Mouse (Mus musculus): ENCODE measurements around the gene Dlx5. TPM values are rescaled to one million over a fixed set of nuclear protein-coding genes. Genes with fewer than 3 reads are reported as not detected.

Dlx5 gene
- 1.0 and 1.3 TPM in 2 replicates for polyA plus RNA-seq (2015; fragmentation: Nextera tagmentation; extraction: Ambion mirVana)

GRCm38 (mm10) chr6:6881638-6882190 lies at the start of gene Dlx5:
Gene Dlx5 (minus strand): TSS chr6:6882085.
- H3K4me1 ChIP-seq (replicated peaks), result peaks cover 35% of the 10 kb centered on the region
- ATAC-seq (replicated peaks; ENCODE audit: insufficient number of reproducible peaks, insufficient read depth, low FRiP score, low read depth), result 0 out of 2 replicates have a peak, but pooled peaks have one; percentile 48
- no peak within 1 kb of the TSS for H3K27ac ChIP-seq
- H3K36me3 ChIP-seq, result no peaks in the 10 kb centered on the region
- peak within 1 kb of the TSS; percentile 35 for H3K9ac ChIP-seq
- H3K4me3 ChIP-seq, result peak within 1 kb of the TSS; percentile 60
- H3K9me3 ChIP-seq (replicated peaks), result no peaks in the 10 kb centered on the region
- under 1% methylated on average over 37 of the region's 42 CpGs for WGBS
- H3K27me3 ChIP-seq, result peaks cover 85% of the 10 kb centered on the region
- peak within 1 kb of the TSS; percentile 93 for H3K4me2 ChIP-seq

- Histone ChIP-seq H3K9ac (no peak overlapping the region), H3K4me1 (replicated peaks) (no peaks in the 10 kb centered on the region)
- no peak for ATAC-seq (replicated peaks; ENCODE audit: insufficient number of reproducible peaks, insufficient read depth, low FRiP score, low read depth)
These were observed 49.6 kb upstream of the Dlx5 start for GRCm38 (mm10) chr6:6931507-6931906.

GRCm38 (mm10) chr6:6930831-6931230 lies 48.9 kb upstream of the Dlx5 start:
- no peak overlapping the region for H3K27ac ChIP-seq
- H3K4me3 ChIP-seq, result no peak overlapping the region
- H3K9me3 ChIP-seq (replicated peaks), result no peaks in the 10 kb centered on the region
- no peak for ATAC-seq (replicated peaks; ENCODE audit: insufficient number of reproducible peaks, insufficient read depth, low FRiP score, low read depth)
- H3K36me3 ChIP-seq, result no peaks in the 10 kb centered on the region
- H3K27me3 ChIP-seq, result no peaks in the 10 kb centered on the region
- H3K9ac ChIP-seq, result no peak overlapping the region
- H3K4me1 ChIP-seq (replicated peaks), result no peaks in the 10 kb centered on the region
- H3K4me2 ChIP-seq, result no peak overlapping the region
- WGBS, result 76% methylated on average over 4 of the region's 4 CpGs

More at GRCm38 (mm10) chr6:6931507-6931906, 49.6 kb upstream of the Dlx5 start:
- Histone ChIP-seq H3K4me3 (no peak overlapping the region), H3K36me3 (no peaks in the 10 kb centered on the region), H3K4me2 (no peak overlapping the region), H3K27me3 (no peaks in the 10 kb centered on the region), H3K27ac (no peak overlapping the region), H3K9me3 (replicated peaks) (no peaks in the 10 kb centered on the region)
- 67% methylated on average over 4 of the region's 4 CpGs for WGBS

GRCm38 (mm10) chr6:6925264-6925663 lies 43.4 kb upstream of the Dlx5 start:
- no peaks in the 10 kb centered on the region for H3K27me3 ChIP-seq
- no peaks in the 10 kb centered on the region for H3K36me3 ChIP-seq
- 74% methylated on average over 1 of the region's 1 CpGs for WGBS
- no peak overlapping the region for H3K4me3 ChIP-seq
- no peak for ATAC-seq (replicated peaks; ENCODE audit: insufficient number of reproducible peaks, insufficient read depth, low FRiP score, low read depth)
- H3K4me1 ChIP-seq (replicated peaks), result no peaks in the 10 kb centered on the region
- H3K9me3 ChIP-seq (replicated peaks), result no peaks in the 10 kb centered on the region
- H3K4me2 ChIP-seq, result no peak overlapping the region
- no peak overlapping the region for H3K9ac ChIP-seq
- H3K27ac ChIP-seq, result no peak overlapping the region

GRCm38 (mm10) chr6:6917334-6917733 lies 35.4 kb upstream of the Dlx5 start:
- ATAC-seq (replicated peaks; ENCODE audit: insufficient number of reproducible peaks, insufficient read depth, low FRiP score, low read depth), result no peak
- WGBS, result 87% methylated on average over 4 of the region's 4 CpGs

GRCm38 (mm10) chr6:6915526-6915915 lies 33.6 kb upstream of the Dlx5 start:
- WGBS, result 44% methylated on average over 9 of the region's 9 CpGs

More at GRCm38 (mm10) chr6:6917334-6917733, 35.4 kb upstream of the Dlx5 start:
- Histone ChIP-seq H3K9me3 (replicated peaks) (no peaks in the 10 kb centered on the region), H3K4me2 (no peak overlapping the region), H3K9ac (no peak overlapping the region), H3K27ac (no peak overlapping the region), H3K4me1 (replicated peaks) (no peaks in the 10 kb centered on the region), H3K36me3 (no peaks in the 10 kb centered on the region), H3K4me3 (no peak overlapping the region), H3K27me3 (no peaks in the 10 kb centered on the region)

GRCm38 (mm10) chr6:6914849-6915525 lies 33.1 kb upstream of the Dlx5 start:
- H3K4me1 ChIP-seq (replicated peaks), result no peaks in the 10 kb centered on the region
- WGBS, result 32% methylated on average over 5 of the region's 5 CpGs
- no peak for ATAC-seq (replicated peaks; ENCODE audit: insufficient number of reproducible peaks, insufficient read depth, low FRiP score, low read depth)
- no peak overlapping the region for H3K4me3 ChIP-seq
- H3K27ac ChIP-seq, result no peak overlapping the region
- no peaks in the 10 kb centered on the region for H3K27me3 ChIP-seq
- no peak overlapping the region for H3K9ac ChIP-seq
- H3K36me3 ChIP-seq, result no peaks in the 10 kb centered on the region
- no peak overlapping the region for H3K4me2 ChIP-seq
- no peaks in the 10 kb centered on the region for H3K9me3 ChIP-seq (replicated peaks)

More at GRCm38 (mm10) chr6:6915526-6915915, 33.6 kb upstream of the Dlx5 start:
- no peak overlapping the region for H3K4me2 ChIP-seq
- H3K9ac ChIP-seq, result no peak overlapping the region
- H3K4me3 ChIP-seq, result no peak overlapping the region
- H3K27me3 ChIP-seq, result no peaks in the 10 kb centered on the region
- ATAC-seq (replicated peaks; ENCODE audit: insufficient number of reproducible peaks, insufficient read depth, low FRiP score, low read depth), result no peak
- no peaks in the 10 kb centered on the region for H3K4me1 ChIP-seq (replicated peaks)
- H3K36me3 ChIP-seq, result no peaks in the 10 kb centered on the region
- H3K27ac ChIP-seq, result no peak overlapping the region
- no peaks in the 10 kb centered on the region for H3K9me3 ChIP-seq (replicated peaks)

GRCm38 (mm10) chr6:6914304-6914703 lies 32.4 kb upstream of the Dlx5 start:
- Histone ChIP-seq H3K27me3 (no peaks in the 10 kb centered on the region), H3K4me2 (no peak overlapping the region), H3K4me3 (no peak overlapping the region), H3K9ac (no peak overlapping the region), H3K4me1 (replicated peaks) (peaks cover 3% of the 10 kb centered on the region; the same call in 1 of the 2 replicates), H3K27ac (no peak overlapping the region), H3K36me3 (no peaks in the 10 kb centered on the region), H3K9me3 (replicated peaks) (no peaks in the 10 kb centered on the region)
- ATAC-seq (replicated peaks; ENCODE audit: insufficient number of reproducible peaks, insufficient read depth, low FRiP score, low read depth), result no peak
- 73% methylated on average over 1 of the region's 1 CpGs for WGBS

GRCm38 (mm10) chr6:6909586-6909985 lies 27.7 kb upstream of the Dlx5 start:
- no peaks in the 10 kb centered on the region for H3K27me3 ChIP-seq
- no peak; the same call in 1 of the 2 replicates for ATAC-seq (replicated peaks; ENCODE audit: insufficient number of reproducible peaks, insufficient read depth, low FRiP score, low read depth)
- no peaks in the 10 kb centered on the region for H3K36me3 ChIP-seq
- H3K4me1 ChIP-seq (replicated peaks), result peaks cover 4% of the 10 kb centered on the region; the same call in 1 of the 2 replicates
- no peak overlapping the region for H3K4me3 ChIP-seq
- no peaks in the 10 kb centered on the region for H3K9me3 ChIP-seq (replicated peaks)
- WGBS, result 23% methylated on average over 8 of the region's 8 CpGs
- H3K27ac ChIP-seq, result no peak overlapping the region
- H3K4me2 ChIP-seq, result no peak overlapping the region
- no peak overlapping the region for H3K9ac ChIP-seq

- Histone ChIP-seq H3K4me3 (no peak overlapping the region), H3K36me3 (no peaks in the 10 kb centered on the region), H3K9ac (no peak overlapping the region), H3K27ac (no peak overlapping the region), H3K9me3 (replicated peaks) (no peaks in the 10 kb centered on the region), H3K4me2 (no peak overlapping the region), H3K27me3 (peaks cover 34% of the 10 kb centered on the region), H3K4me1 (replicated peaks) (no peaks in the 10 kb centered on the region)
- ATAC-seq (replicated peaks; ENCODE audit: insufficient number of reproducible peaks, insufficient read depth, low FRiP score, low read depth), result no peak
- WGBS, result 63% methylated on average over 6 of the region's 6 CpGs
These were observed 8.2 kb upstream of the Dlx5 start for GRCm38 (mm10) chr6:6890047-6890446.

GRCm38 (mm10) chr6:6886225-6886624 lies 4.3 kb upstream of the Dlx5 start:
- Histone ChIP-seq H3K4me1 (replicated peaks) (peaks cover 9% of the 10 kb centered on the region), H3K27ac (no peak overlapping the region), H3K4me2 (no peak overlapping the region), H3K27me3 (peaks cover 67% of the 10 kb centered on the region), H3K9me3 (replicated peaks) (no peaks in the 10 kb centered on the region), H3K9ac (no peak overlapping the region), H3K4me3 (no peak overlapping the region), H3K36me3 (no peaks in the 10 kb centered on the region)
- no peak for ATAC-seq (replicated peaks; ENCODE audit: insufficient number of reproducible peaks, insufficient read depth, low FRiP score, low read depth)
- WGBS, result 83% methylated on average over 3 of the region's 3 CpGs

GRCm38 (mm10) chr6:6884897-6885296 lies 3.0 kb upstream of the Dlx5 start:
- Histone ChIP-seq H3K9me3 (replicated peaks) (no peaks in the 10 kb centered on the region), H3K4me3 (no peak overlapping the region), H3K27me3 (peaks cover 76% of the 10 kb centered on the region), H3K9ac (no peak overlapping the region), H3K36me3 (no peaks in the 10 kb centered on the region), H3K4me2 (peak overlapping the region; percentile 27; the same call in 1 of the 2 replicates), H3K27ac (no peak overlapping the region), H3K4me1 (replicated peaks) (peaks cover 20% of the 10 kb centered on the region)
- WGBS, result 6% methylated on average over 12 of the region's 12 CpGs
- no peak for ATAC-seq (replicated peaks; ENCODE audit: insufficient number of reproducible peaks, insufficient read depth, low FRiP score, low read depth)
